Mouse (Mus musculus) E14TG2a.4 (cell line): Measurements from ENCODE around the gene Vps13d.

Experiments used
- CTCF ChIP-seq: conservative IDR thresholded peaks from 2 replicates; pipeline ENCODE4 v1.5.1; 2014; ENCODE audit warnings: low read length
- NANOG ChIP-seq: IDR thresholded peaks from 2 replicates; pipeline ENCODE4 v1.6.1; 2014; ENCODE audit warnings: borderline replicate concordance, low read length, mixed read lengths
- POU5F1 ChIP-seq: IDR thresholded peaks from 2 replicates; pipeline ENCODE4 v1.6.1; 2014; ENCODE audit warnings: low read length, borderline replicate concordance

- TF ChIP-seq CTCF (no peak), POU5F1 (no peak), NANOG (no peak)
These were observed 48.0 kb upstream of the Vps13d start for GRCm38 (mm10) chr4:145242719-145243350.
